Comparison of ENCODE assay signal across 8 mouse cellular contexts in genomic region chr15:65637520-65638184, GRCm38 (mm10).
DNase-seq lines count a peak whose midpoint lies in the region; ATAC-seq lines count a peak whose summit lies in the region.

No protein-coding gene starts in this region.

- H3K4me1 ChIP-seq in heart, embryonic 10.5 days = no peaks in the 10 kb centered on the region
- no peaks in the 10 kb centered on the region for H3K4me1 ChIP-seq in heart, embryonic 11.5 days (ENCODE audit: control insufficient read depth, insufficient read depth, low read length)
- no peaks in the 10 kb centered on the region for H3K4me1 ChIP-seq in embryonic facial prominence, embryonic 10.5 days
- H3K4me1 ChIP-seq in hindbrain, embryonic 13.5 days (replicated peaks) = no peaks in the 10 kb centered on the region
- H3K4me1 ChIP-seq in midbrain, embryonic 13.5 days (replicated peaks) = no peaks in the 10 kb centered on the region

- 46% methylated on average over 6 of the region's 6 CpGs for WGBS in heart, embryonic 10.5 days
- 38% methylated on average over 6 of the region's 6 CpGs for whole genome bisulfite sequencing in heart, embryonic 11.5 days (ENCODE audit: insufficient replicate concordance)
- WGBS in embryonic facial prominence, embryonic 10.5 days = 50% methylated on average over 6 of the region's 6 CpGs
- WGBS in hindbrain, embryonic 13.5 days = 42% methylated on average over 6 of the region's 6 CpGs
- 42% methylated on average over 6 of the region's 6 CpGs for WGBS in midbrain, embryonic 13.5 days

- no peak overlapping the region for H3K4me2 ChIP-seq in heart, embryonic 11.5 days
- H3K4me2 ChIP-seq in hindbrain, embryonic 13.5 days = no peak overlapping the region
- no peak overlapping the region for H3K4me2 ChIP-seq in midbrain, embryonic 13.5 days (replicated peaks)

- no peaks in the 10 kb centered on the region for H3K9me3 ChIP-seq in heart, embryonic 10.5 days
- H3K9me3 ChIP-seq in heart, embryonic 11.5 days (replicated peaks; ENCODE audit: control insufficient read depth, low read length) = no peaks in the 10 kb centered on the region
- H3K9me3 ChIP-seq in embryonic facial prominence, embryonic 10.5 days = no peaks in the 10 kb centered on the region
- no peaks in the 10 kb centered on the region for H3K9me3 ChIP-seq in hindbrain, embryonic 13.5 days
- H3K9me3 ChIP-seq in midbrain, embryonic 13.5 days = no peaks in the 10 kb centered on the region

- no peak overlapping the region for H3K4me3 ChIP-seq in heart, embryonic 10.5 days
- no peak overlapping the region for H3K4me3 ChIP-seq in heart, embryonic 11.5 days (ENCODE audit: low read depth, low read length)
- H3K4me3 ChIP-seq in embryonic facial prominence, embryonic 10.5 days = no peak overlapping the region
- H3K4me3 ChIP-seq in hindbrain, embryonic 13.5 days = no peak overlapping the region
- no peak overlapping the region for H3K4me3 ChIP-seq in midbrain, embryonic 13.5 days (replicated peaks)

- no peaks in the 10 kb centered on the region for H3K36me3 ChIP-seq in heart, embryonic 10.5 days
- no peaks in the 10 kb centered on the region for H3K36me3 ChIP-seq in heart, embryonic 11.5 days (ENCODE audit: control insufficient read depth, insufficient read depth, low read length)
- H3K36me3 ChIP-seq in embryonic facial prominence, embryonic 10.5 days (replicated peaks) = no peaks in the 10 kb centered on the region
- no peaks in the 10 kb centered on the region for H3K36me3 ChIP-seq in hindbrain, embryonic 13.5 days
- no peaks in the 10 kb centered on the region for H3K36me3 ChIP-seq in midbrain, embryonic 13.5 days

- no peak overlapping the region for H3K27ac ChIP-seq in heart, embryonic 10.5 days
- no peak overlapping the region for H3K27ac ChIP-seq in heart, embryonic 11.5 days (ENCODE audit: low read depth, low read length)
- H3K27ac ChIP-seq in embryonic facial prominence, embryonic 10.5 days (replicated peaks) = no peak overlapping the region
- H3K27ac ChIP-seq in hindbrain, embryonic 13.5 days = no peak overlapping the region
- no peak overlapping the region for H3K27ac ChIP-seq in midbrain, embryonic 13.5 days

- H3K27me3 ChIP-seq in heart, embryonic 10.5 days (ENCODE audit: insufficient read depth, poor library complexity, severe bottlenecking) = no peaks in the 10 kb centered on the region
- H3K27me3 ChIP-seq in heart, embryonic 11.5 days (ENCODE audit: control insufficient read depth, insufficient read depth, low read length) = no peaks in the 10 kb centered on the region
- no peaks in the 10 kb centered on the region for H3K27me3 ChIP-seq in embryonic facial prominence, embryonic 10.5 days (replicated peaks; ENCODE audit: low read depth, poor library complexity, severe bottlenecking)
- H3K27me3 ChIP-seq in hindbrain, embryonic 13.5 days = no peaks in the 10 kb centered on the region
- H3K27me3 ChIP-seq in midbrain, embryonic 13.5 days = no peaks in the 10 kb centered on the region

- ATAC-seq in heart, embryonic 11.5 days (replicated peaks; ENCODE audit: insufficient number of reproducible peaks, low FRiP score, low TSS enrichment) = no peak
- ATAC-seq in hindbrain, embryonic 13.5 days (ENCODE audit: low FRiP score) = peak; percentile 87
- peak; percentile 73 for ATAC-seq in midbrain, embryonic 13.5 days

- no peak overlapping the region for H3K9ac ChIP-seq in heart, embryonic 11.5 days (ENCODE audit: low read depth, low read length)
- no peak overlapping the region for H3K9ac ChIP-seq in hindbrain, embryonic 13.5 days
- H3K9ac ChIP-seq in midbrain, embryonic 13.5 days (replicated peaks) = no peak overlapping the region

- peak; percentile 76 for DNase-seq in heart, embryonic 10.5 days (ENCODE audit: low spot score)
- DNase-seq in adrenal gland, adult 8-10 months = peak; percentile 2
- DNase-seq in embryonic facial prominence, embryonic 10.5 days (ENCODE audit: low spot score) = peak; percentile 26
- DNase-seq in layer of hippocampus, postnatal 14 days (ENCODE audit: low spot score in 2 of 2) = peak; percentile 76 to 83
- peak; percentile 14 for DNase-seq in thymus, postnatal 0 days (ENCODE audit: low spot score)

Comparison
In these comparisons a context has a peak if more than half of its experiments do, and no peak if none do; other contexts are left out.
1. DNase-seq: peak in every context shown above with its lines; median percentile 80 in layer of hippocampus, postnatal 14 days; 76 in heart, embryonic 10.5 days; 26 in embryonic facial prominence, embryonic 10.5 days; 14 in thymus, postnatal 0 days; 2 in adrenal gland, adult 8-10 months.